Mouse (Mus musculus) T-cell, adult 2 months (primary cell): ENCODE measurements around the gene Dus2.

Experiments used
- DNase-seq: peaks from one replicate; pipeline ENCODE4 v3.0.0; 2022; ENCODE audit warnings: low spot score

Gene Dus2

DNA sequence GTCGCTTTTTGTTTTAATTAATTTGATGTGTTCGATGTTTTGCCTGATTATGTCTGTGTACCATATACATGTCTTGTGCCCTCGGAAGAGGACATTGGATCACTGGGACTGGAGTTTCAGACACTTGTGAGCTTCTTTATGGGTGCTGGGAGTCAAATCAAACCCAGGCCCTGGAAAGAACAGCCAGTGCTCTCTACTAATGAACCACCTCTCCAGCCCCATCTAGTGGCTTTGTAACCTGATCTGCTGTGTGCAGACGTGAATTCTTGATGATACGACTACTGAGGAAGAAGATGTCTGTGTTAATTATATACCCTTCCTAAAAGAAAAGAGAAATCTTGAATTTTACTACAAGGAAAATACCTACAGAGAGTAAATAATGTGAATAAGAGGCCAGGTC, 85.5 kb downstream of the Dus2 start:
- DNase-seq = peak; percentile 54

DNA sequence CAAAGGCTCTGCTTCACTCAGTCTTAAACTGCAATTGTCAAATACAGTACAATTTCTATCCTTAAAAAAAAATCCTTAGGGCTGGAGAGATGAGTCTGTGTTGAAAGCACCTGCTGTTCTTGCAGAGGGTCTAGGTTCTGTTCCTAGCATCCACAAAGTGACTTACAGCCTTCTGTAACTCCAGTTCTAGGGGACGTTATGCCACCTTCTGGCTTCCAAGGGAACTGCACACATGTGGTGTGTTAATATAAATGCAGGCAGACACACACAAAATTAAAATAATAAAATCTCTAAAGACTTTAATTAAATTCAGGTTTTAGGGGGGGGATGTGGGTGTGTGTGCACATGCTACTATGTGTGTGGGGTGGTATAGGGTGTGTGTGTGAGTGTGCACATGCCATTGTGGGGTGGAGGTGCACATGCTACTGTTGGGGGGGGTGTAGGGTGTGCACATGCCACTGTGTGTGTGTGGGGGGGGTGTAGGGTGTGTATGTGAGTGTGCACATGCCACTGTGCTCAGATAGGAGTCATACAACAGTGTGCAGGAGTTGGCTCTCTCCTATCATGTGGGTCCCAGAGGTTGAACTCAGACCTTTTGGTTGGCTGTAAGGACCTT, 86.4 kb downstream of the Dus2 start:
- no peak for DNase-seq

DNA sequence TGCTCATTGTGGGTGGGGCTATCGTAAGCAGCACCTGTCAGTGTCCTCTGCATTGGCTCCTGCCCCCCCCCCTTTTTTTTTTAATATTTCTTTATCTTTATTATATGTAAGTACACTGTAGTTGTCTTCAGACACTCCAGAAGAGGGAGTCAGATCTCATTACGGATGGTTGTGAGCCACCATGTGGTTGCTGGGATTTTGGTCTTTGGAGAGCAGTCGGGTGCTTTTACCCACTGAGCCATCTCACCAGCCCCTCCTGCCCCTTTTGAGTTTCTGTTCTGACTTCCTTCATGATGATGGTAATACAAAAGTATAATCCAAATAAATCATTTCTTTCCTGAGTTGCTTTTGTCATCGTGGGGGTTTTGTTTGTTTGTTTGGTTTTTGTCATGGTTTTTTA, 111.2 kb downstream of the Dus2 start:
- no peak for DNase-seq
